Mouse (Mus musculus) limb, embryonic 11.5 days (tissue): ENCODE measurements at regions not wholly inside any gene's neighbourhood (a gene's known extent, or its start where the extent isn't known, plus 50 kb on each side); places are given as distances from the start of the nearest gene placed in this dataset.

ENCODE experiments used
- ATAC-seq: fragments of 200-750 bp; cut with Nextera tagmentation; 2 replicates; pipeline ENCODE4 v1.8.0; 2017; ENCODE audit warnings: low read depth; ENCODE audit not compliant: insufficient number of reproducible peaks, low FRiP score, low TSS enrichment
- DNase-seq: peaks from one replicate; pipeline ENCODE4 v3.0.0-alpha.2; 2015; ENCODE audit warnings: low spot score
- H3K27ac ChIP-seq: fragments of 300-500 bp; sonication (generic); replicated peaks from 2 replicates; pipeline ENCODE4 v1.5.1; 2014; ENCODE audit warnings: low read depth, mild to moderate bottlenecking, low read length
- H3K27me3 ChIP-seq: fragments of 300-500 bp; sonication (generic); 2 replicates; pipeline ENCODE4 v1.6.1; 2014; ENCODE audit warnings: mild to moderate bottlenecking, low read length, mixed read lengths; ENCODE audit not compliant: control insufficient read depth, insufficient read depth
- H3K36me3 ChIP-seq: fragments of 300-500 bp; sonication (generic); 2 replicates; pipeline ENCODE4 v1.6.1; 2014; ENCODE audit warnings: mild to moderate bottlenecking, low read length, moderate library complexity, mixed read lengths; ENCODE audit not compliant: control insufficient read depth, insufficient read depth
- H3K4me1 ChIP-seq: fragments of 300-500 bp; sonication (generic); 2 replicates; pipeline ENCODE4 v1.6.1; 2014; ENCODE audit warnings: low read length, mixed read lengths; ENCODE audit not compliant: control insufficient read depth, insufficient read depth
- H3K4me2 ChIP-seq: fragments of 300-500 bp; sonication (generic); 2 replicates; pipeline ENCODE4 v1.6.1; 2014; ENCODE audit warnings: low read depth, mild to moderate bottlenecking, moderate library complexity; ENCODE audit not compliant: severe bottlenecking
- H3K4me3 ChIP-seq: fragments of 300-500 bp; sonication (generic); 2 replicates; pipeline ENCODE4 v1.5.1; 2014; ENCODE audit warnings: low read depth, low read length
- H3K9ac ChIP-seq: fragments of 300-500 bp; sonication (generic); 2 replicates; pipeline ENCODE4 v1.6.1; 2014; ENCODE audit warnings: mild to moderate bottlenecking, low read length
- H3K9me3 ChIP-seq: fragments of 300-500 bp; sonication (generic); 2 replicates; pipeline ENCODE4 v1.6.1; 2016; ENCODE audit warnings: low read length; ENCODE audit not compliant: control insufficient read depth
- WGBS: fragments of 180-500 bp; shearing (Covaris S2); extraction: QIAGEN DNeasy Blood & Tissue Kit; methylation state at CpG from one replicate; pipeline ENCODE4 v1.1.7; 2014; 5-methylcytosine and 5-hydroxymethylcytosine counted together

DNA sequence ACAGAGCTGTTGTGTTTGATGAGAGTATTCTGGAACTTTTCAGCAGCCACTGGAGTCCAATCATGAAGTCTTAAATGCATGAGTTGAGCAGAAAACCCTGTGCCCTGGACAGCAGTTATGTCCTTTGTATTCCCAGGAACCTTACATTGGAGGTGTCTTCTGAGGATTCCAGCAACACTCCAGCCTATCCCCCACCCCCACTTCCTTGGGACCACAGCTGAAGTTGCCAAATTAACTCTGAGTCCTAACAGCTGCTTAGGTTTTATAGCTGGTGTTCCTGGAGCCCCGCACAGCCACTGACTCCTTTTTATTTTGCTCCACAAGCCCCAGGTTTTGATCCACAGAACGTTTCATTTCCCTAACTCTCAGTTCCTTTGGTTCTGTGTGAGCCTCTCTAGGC is 78.4 kb upstream of the Aldh1a3 start:
- H3K4me1 ChIP-seq, result peaks cover 8% of the 10 kb centered on the region; the same call in 1 of the 2 replicates
- no peak overlapping the region for H3K4me3 ChIP-seq
- H3K27me3 ChIP-seq, result no peaks in the 10 kb centered on the region
- ATAC-seq (no peak), DNase-seq (no peak)
- H3K27ac ChIP-seq, result no peak overlapping the region
- no peaks in the 10 kb centered on the region for H3K9me3 ChIP-seq
- H3K36me3 ChIP-seq, result no peaks in the 10 kb centered on the region
- H3K9ac ChIP-seq, result no peak overlapping the region
- H3K4me2 ChIP-seq, result no peak overlapping the region
- WGBS, result 29% methylated on average over 2 of the region's 2 CpGs

DNA sequence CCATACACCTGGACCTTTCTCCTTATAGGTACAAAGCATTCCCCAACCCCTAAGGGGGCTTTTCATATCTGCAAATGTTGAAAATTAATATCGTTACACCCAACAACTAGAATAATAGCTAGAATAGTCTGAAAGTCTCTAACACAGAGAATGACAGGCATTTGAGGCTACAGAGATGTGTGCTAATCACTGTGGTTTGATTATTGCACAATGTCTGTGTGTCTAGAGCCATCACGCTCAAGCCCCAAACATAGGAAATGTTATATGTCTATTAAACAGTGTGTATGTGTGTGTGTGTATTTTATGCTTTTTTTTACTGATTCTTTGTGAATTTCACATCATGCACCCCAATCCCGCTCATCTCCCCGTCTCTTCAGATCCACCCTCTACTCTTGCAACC is 77.2 kb upstream of the Aldh1a3 start:
- H3K9me3 ChIP-seq, result no peaks in the 10 kb centered on the region
- no peaks in the 10 kb centered on the region for H3K27me3 ChIP-seq
- no peaks in the 10 kb centered on the region for H3K36me3 ChIP-seq
- H3K4me2 ChIP-seq, result no peak overlapping the region
- ATAC-seq, result no peak
- no peak for DNase-seq
- no peak overlapping the region for H3K27ac ChIP-seq
- H3K9ac ChIP-seq, result no peak overlapping the region
- 96% methylated on average over 4 of the region's 4 CpGs for WGBS
- H3K4me1 ChIP-seq, result peaks cover 8% of the 10 kb centered on the region; the same call in 1 of the 2 replicates
- H3K4me3 ChIP-seq, result no peak overlapping the region

DNA sequence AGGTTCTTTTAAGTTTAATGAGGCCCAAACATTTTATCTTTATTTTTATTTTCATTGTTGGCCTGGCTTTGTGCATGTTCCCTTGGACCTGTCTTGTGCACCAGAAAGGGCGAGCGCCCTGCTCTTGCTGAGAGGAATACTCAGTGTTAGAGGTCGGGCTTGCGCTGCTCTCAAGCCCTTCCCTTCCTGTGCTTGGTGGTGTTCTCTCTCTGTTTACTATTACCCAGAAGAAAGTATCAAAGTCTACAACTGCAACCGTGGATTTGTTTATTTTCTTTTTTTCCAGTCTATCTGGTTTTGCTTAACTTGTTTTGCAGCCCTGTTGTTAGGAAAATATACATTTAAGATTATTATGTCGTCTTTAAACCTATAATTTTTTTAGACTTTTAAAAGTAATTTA is 74.1 kb upstream of the Aldh1a3 start:
- H3K4me3 ChIP-seq, result no peak overlapping the region
- ATAC-seq (no peak), DNase-seq (no peak)
- H3K4me2 ChIP-seq, result no peak overlapping the region
- H3K27me3 ChIP-seq, result no peaks in the 10 kb centered on the region
- H3K27ac ChIP-seq, result no peak overlapping the region
- 68% methylated on average over 6 of the region's 6 CpGs for WGBS
- no peaks in the 10 kb centered on the region for H3K36me3 ChIP-seq
- H3K4me1 ChIP-seq, result peaks cover 8% of the 10 kb centered on the region; the same call in 1 of the 2 replicates
- H3K9ac ChIP-seq, result no peak overlapping the region
- H3K9me3 ChIP-seq, result no peaks in the 10 kb centered on the region

DNA sequence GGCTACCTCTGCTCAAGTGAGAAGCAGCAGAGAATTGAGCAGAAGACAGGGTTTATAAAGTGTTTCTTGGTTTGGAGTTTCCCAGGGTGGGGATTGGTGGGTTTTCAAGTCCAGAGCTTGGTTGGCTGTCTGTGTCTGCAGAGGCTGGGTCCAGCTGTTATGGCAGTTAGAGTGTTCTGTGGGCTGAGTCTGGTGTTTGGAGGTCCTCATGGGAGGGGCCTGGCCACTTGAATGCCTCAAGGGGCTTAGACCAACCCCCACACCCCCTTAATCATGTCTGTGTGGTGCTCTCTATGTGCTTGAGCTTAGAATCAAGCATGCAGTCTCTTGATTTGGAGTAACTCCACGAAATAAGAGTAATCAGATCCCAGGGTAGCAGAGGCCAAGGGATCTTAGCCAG is 70.2 kb upstream of the Aldh1a3 start:
- Histone ChIP-seq H3K4me2 (no peak overlapping the region), H3K36me3 (no peaks in the 10 kb centered on the region), H3K4me3 (no peak overlapping the region), H3K9ac (no peak overlapping the region), H3K4me1 (peaks cover under 1% of the 10 kb centered on the region; the same call in 1 of the 2 replicates), H3K9me3 (no peaks in the 10 kb centered on the region), H3K27ac (no peak overlapping the region), H3K27me3 (no peaks in the 10 kb centered on the region)
- DNase-seq (no peak), ATAC-seq (no peak)
- WGBS, result 56% methylated on average over 1 of the region's 1 CpGs

DNA sequence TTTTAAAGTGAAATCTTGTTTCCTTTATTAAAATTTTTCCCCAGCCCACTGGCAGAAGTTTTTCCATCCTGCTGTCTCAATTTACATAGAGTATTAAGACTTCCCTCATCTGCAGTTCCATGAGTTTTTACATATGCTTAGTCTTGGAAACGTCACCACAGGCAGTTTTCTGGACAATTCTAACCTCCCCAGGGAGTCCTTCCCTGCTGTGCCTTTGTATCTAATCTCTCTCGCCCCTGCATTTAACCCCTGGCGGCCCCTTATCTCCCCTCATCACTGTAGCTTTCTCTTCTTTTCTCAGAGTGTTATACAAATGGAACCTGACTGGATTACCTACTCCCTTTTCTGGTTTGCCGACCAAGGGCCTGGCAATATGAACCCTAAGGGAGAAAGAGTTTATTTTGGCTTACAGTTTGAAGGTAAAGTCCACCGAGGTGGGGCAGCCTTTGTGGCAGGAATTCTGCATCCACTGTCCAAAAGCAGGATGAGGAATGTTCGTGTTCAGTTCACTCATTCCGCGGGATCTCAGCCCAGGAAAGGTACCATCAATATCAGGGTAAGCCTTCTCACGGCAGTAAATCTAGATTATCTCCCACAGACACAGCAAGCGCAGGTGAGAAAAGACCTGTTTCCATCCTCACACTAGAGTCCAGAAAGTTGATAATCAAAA is 66.0 kb upstream of the Aldh1a3 start:
- no peak overlapping the region for H3K4me3 ChIP-seq
- DNase-seq (no peak), ATAC-seq (no peak)
- H3K9ac ChIP-seq, result no peak overlapping the region
- no peaks in the 10 kb centered on the region for H3K4me1 ChIP-seq
- no peak overlapping the region for H3K27ac ChIP-seq
- no peaks in the 10 kb centered on the region for H3K36me3 ChIP-seq
- H3K27me3 ChIP-seq, result no peaks in the 10 kb centered on the region
- 76% methylated on average over 10 of the region's 10 CpGs for WGBS
- H3K9me3 ChIP-seq, result no peaks in the 10 kb centered on the region
- H3K4me2 ChIP-seq, result no peak overlapping the region

DNA sequence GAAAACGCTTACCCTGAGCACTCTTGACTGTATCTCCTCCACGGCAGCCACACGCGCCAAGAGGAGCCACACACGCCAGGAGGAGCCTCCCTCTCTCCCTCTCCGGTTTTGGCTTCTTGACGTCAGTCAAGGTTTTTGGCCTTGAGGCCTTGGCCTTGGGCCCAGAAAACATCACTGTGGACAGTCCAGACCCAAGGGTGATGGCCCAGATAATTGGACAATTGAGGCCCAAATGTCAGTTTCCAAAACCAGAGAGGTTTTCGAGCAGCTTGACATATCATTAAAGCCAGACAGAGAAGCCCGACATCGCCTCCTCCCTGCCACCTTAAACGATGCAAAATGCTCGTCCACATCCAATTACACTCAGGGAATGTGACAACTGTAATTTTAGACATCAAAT is 65.4 kb upstream of the Aldh1a3 start:
- no peak overlapping the region for H3K4me2 ChIP-seq
- no peaks in the 10 kb centered on the region for H3K36me3 ChIP-seq
- H3K9ac ChIP-seq, result no peak overlapping the region
- peak; percentile 14 for DNase-seq
- H3K4me3 ChIP-seq, result no peak overlapping the region
- ATAC-seq, result no peak
- H3K9me3 ChIP-seq, result no peaks in the 10 kb centered on the region
- H3K27me3 ChIP-seq, result no peaks in the 10 kb centered on the region
- no peak overlapping the region for H3K27ac ChIP-seq
- H3K4me1 ChIP-seq, result no peaks in the 10 kb centered on the region
- 77% methylated on average over 12 of the region's 12 CpGs for WGBS

DNA sequence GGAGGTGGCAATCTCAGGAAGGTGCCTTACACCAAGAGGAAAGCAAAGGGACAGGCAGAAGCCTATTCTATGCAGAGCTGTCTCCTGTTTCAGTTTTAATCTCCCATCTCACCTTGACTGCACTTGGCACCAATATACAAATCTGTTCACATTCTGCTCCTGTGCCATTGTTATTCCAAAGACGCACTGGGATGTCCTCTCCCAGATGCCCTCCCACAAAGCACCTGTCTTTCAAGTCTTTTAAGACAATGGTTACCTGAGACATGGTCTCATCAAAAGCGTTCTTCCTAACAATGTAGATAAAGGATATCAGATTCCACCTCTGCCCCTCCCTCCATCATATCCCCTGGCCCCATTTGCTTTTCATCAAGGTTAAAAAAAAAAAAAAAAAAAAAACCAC is 64.2 kb upstream of the Aldh1a3 start:
- H3K9ac ChIP-seq, result no peak overlapping the region
- WGBS, result 78% methylated on average over 2 of the region's 2 CpGs
- H3K9me3 ChIP-seq, result no peaks in the 10 kb centered on the region
- H3K4me3 ChIP-seq, result no peak overlapping the region
- H3K27me3 ChIP-seq, result no peaks in the 10 kb centered on the region
- ATAC-seq (no peak), DNase-seq (no peak)
- H3K4me1 ChIP-seq, result no peaks in the 10 kb centered on the region
- H3K36me3 ChIP-seq, result no peaks in the 10 kb centered on the region
- H3K4me2 ChIP-seq, result no peak overlapping the region
- no peak overlapping the region for H3K27ac ChIP-seq

DNA sequence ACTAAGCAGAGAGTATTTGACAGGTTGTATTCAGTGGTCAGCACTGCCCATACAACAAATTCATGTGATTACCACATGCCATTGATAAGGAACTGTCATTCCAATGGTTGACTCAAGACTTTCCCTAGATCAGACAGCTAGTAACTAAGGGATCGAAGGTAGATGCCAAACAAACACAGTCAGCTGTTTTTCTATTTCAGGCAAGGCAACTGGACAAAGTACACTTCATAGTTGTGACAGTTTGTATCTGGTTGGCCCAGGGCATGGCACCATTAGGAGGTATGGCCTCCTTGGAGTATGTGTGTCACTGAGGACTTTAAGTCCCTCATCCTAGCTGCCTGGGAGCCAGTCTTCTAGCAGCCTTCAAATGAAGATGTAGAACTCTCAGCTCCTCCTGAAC is 62.8 kb upstream of the Aldh1a3 start:
- ATAC-seq, result no peak
- H3K4me3 ChIP-seq, result no peak overlapping the region
- DNase-seq, result no peak
- no peak overlapping the region for H3K4me2 ChIP-seq
- H3K27me3 ChIP-seq, result no peaks in the 10 kb centered on the region
- H3K9me3 ChIP-seq, result no peaks in the 10 kb centered on the region
- H3K27ac ChIP-seq, result no peak overlapping the region
- no peak overlapping the region for H3K9ac ChIP-seq
- WGBS, result 96% methylated on average over 1 of the region's 1 CpGs
- no peaks in the 10 kb centered on the region for H3K4me1 ChIP-seq
- H3K36me3 ChIP-seq, result no peaks in the 10 kb centered on the region

DNA sequence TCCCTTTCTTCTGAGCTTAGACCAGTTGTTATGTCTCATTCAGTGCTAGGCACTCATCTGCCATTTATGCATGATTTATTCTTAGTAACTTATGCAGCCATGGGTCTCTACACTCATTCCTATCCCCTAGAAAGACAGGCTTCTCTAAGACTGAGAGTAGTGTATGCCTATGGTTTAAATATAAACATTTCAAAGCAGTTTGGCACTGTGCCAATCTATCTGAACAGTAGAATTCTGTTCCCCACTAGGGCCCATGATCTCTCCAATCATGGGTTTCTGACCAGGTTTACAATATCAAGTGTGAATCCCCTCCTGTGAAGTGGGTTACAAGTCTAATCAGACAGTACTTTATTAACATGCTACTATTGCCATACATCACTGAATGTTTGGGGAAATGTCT is 60.4 kb upstream of the Aldh1a3 start:
- H3K4me3 ChIP-seq, result no peak overlapping the region
- H3K9ac ChIP-seq, result no peak overlapping the region
- H3K4me1 ChIP-seq, result no peaks in the 10 kb centered on the region
- H3K27ac ChIP-seq, result no peak overlapping the region
- no peak for ATAC-seq
- H3K9me3 ChIP-seq, result no peaks in the 10 kb centered on the region
- no peaks in the 10 kb centered on the region for H3K27me3 ChIP-seq
- DNase-seq, result no peak
- no peaks in the 10 kb centered on the region for H3K36me3 ChIP-seq
- no peak overlapping the region for H3K4me2 ChIP-seq
